Mouse (Mus musculus) heart, adult 2 months (tissue): ENCODE results near the gene Nos3.

Experiments
- CTCF ChIP-seq: fragments of 200-600 bp; IDR thresholded peaks from 2 replicates; pipeline ENCODE4 v1.8.1; 2022; ENCODE audit warnings: antibody characterized with exemption, mild to moderate bottlenecking, moderate library complexity
- EP300 ChIP-seq: fragments of 200-500 bp; IDR thresholded peaks from 2 replicates; pipeline ENCODE4 v1.6.1; 2011; ENCODE audit warnings: low read depth, low read length, control low read depth; ENCODE audit not compliant: insufficient read depth

GRCm38 (mm10) chr5:24356764-24357163 lies 7.8 kb upstream of the Nos3 start:
- TF ChIP-seq EP300 (no peak), CTCF (no peak)
